Mouse (Mus musculus): Measurements from ENCODE around the gene Fam178b. TPM values are rescaled to one million over a fixed set of nuclear protein-coding genes. Genes with fewer than 3 reads are reported as not detected.
"Not testable (repeated sequence)": the region's sequence is repeated elsewhere in the genome, so short reads cannot be mapped to it uniquely, and the experiment has no call there.

Gene Fam178b
- polyA plus RNA-seq, 1 experiment from 2014 or later, result not detected

DNA sequence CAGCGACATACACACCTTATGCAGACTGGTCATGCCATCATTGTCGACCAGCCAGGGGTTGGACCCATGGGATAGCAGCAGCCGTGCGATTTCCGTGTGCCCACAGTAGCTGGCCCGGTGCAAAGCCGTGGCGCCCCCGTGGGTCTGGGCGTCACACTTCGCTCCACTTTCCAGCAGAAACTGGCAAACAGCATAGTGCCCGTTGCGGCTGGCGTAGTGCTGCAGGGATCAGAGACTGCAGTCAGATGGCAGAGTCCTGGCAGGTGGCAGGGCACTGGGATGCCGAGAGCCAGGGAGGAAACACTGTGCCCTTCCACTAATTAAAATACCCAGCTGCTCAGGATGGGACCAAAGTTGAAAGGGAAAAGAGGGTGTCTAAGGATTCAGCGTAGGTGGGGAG, 141.1 kb downstream of the Fam178b start:
- no peaks in the 10 kb centered on the region for H3K36me3 ChIP-seq (ENCODE audit: control insufficient read depth, insufficient read depth, low read length)
- H3K4me3 ChIP-seq (ENCODE audit: low read depth, low read length), result no peak overlapping the region
- no peak overlapping the region for H3K9ac ChIP-seq (ENCODE audit: low read length)
- H3K4me2 ChIP-seq (ENCODE audit: low read depth, low read length, severe bottlenecking), result no peak overlapping the region
- H3K4me1 ChIP-seq (replicated peaks; ENCODE audit: control insufficient read depth, insufficient read depth, low read length), result peaks cover 7% of the 10 kb centered on the region; the same call in 1 of the 2 replicates
- no peaks in the 10 kb centered on the region for H3K27me3 ChIP-seq (ENCODE audit: control insufficient read depth, insufficient read depth, low read length)
- 95% methylated on average over 16 of the region's 16 CpGs for WGBS
- no peak overlapping the region for H3K27ac ChIP-seq (ENCODE audit: low read depth, low read length)
- no peaks in the 10 kb centered on the region for H3K9me3 ChIP-seq (ENCODE audit: control insufficient read depth, low read length)
- ATAC-seq (replicated peaks; ENCODE audit: low FRiP score) (no peak), DNase-seq (ENCODE audit: low spot score) (no peak)

DNA sequence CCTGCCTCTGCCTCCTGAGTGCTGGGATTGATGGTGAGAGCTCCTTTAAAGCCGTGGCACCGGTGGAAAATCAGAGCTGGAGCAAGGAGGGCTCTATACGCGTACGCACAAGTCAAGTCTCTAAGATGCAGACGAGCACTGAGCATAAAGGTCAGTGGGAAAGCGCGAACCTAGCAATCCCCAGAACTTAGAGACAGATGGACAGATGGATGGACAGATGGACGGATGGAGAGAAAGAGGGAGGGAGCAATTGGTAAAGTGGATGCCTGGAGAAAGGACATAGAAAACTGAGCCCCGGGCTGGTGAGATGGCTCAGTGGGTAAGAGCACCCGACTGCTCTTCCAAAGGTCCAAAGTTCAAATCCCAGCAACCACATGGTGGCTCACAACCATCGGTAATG, 142.2 kb downstream of the Fam178b start:
- 96% methylated on average over 12 of the region's 12 CpGs for WGBS
- H3K9ac ChIP-seq (ENCODE audit: low read length), result no peak overlapping the region
- no peak overlapping the region for H3K27ac ChIP-seq (ENCODE audit: low read depth, low read length)
- 0 out of 2 replicates have a peak, but pooled peaks cover 2% of the 10 kb centered on the region for H3K4me1 ChIP-seq (replicated peaks; ENCODE audit: control insufficient read depth, insufficient read depth, low read length)
- no peaks in the 10 kb centered on the region for H3K27me3 ChIP-seq (ENCODE audit: control insufficient read depth, insufficient read depth, low read length)
- ATAC-seq (replicated peaks; ENCODE audit: low FRiP score), result no peak
- no peaks in the 10 kb centered on the region for H3K36me3 ChIP-seq (ENCODE audit: control insufficient read depth, insufficient read depth, low read length)
- no peaks in the 10 kb centered on the region for H3K9me3 ChIP-seq (ENCODE audit: control insufficient read depth, low read length)
- no peak overlapping the region for H3K4me3 ChIP-seq (ENCODE audit: low read depth, low read length)
- no peak for DNase-seq (ENCODE audit: low spot score)
- H3K4me2 ChIP-seq (ENCODE audit: low read depth, low read length, severe bottlenecking), result no peak overlapping the region

DNA sequence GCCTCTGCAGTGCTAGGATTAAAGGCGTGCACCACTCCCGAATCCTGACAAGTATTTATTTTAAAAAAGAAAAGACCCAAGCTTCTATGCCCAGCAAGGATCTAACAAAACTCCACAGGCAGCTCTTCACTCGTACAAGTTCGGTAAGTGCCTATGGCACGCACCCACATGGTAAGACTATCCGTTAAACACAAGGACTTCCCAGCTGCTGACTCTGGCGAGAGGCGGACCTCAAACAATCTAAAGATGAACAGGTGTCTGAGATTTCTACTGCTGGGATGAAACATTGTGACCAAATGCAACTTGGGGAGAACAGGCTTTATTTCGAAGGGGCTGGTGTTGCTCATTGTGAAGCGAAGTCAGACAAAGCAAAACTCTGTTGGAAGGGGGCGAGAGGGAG, 142.9 kb downstream of the Fam178b start:
- DNase-seq (ENCODE audit: low spot score), result no peak
- no peak overlapping the region for H3K27ac ChIP-seq (ENCODE audit: low read depth, low read length)
- no peak overlapping the region for H3K4me3 ChIP-seq (ENCODE audit: low read depth, low read length)
- no peak for ATAC-seq (replicated peaks; ENCODE audit: low FRiP score)
- WGBS, result 88% methylated on average over 11 of the region's 11 CpGs
- H3K4me1 ChIP-seq (replicated peaks; ENCODE audit: control insufficient read depth, insufficient read depth, low read length), result no peaks in the 10 kb centered on the region
- no peaks in the 10 kb centered on the region for H3K36me3 ChIP-seq (ENCODE audit: control insufficient read depth, insufficient read depth, low read length)
- H3K27me3 ChIP-seq (ENCODE audit: control insufficient read depth, insufficient read depth, low read length), result no peaks in the 10 kb centered on the region
- H3K4me2 ChIP-seq (ENCODE audit: low read depth, low read length, severe bottlenecking), result no peak overlapping the region
- no peaks in the 10 kb centered on the region for H3K9me3 ChIP-seq (ENCODE audit: control insufficient read depth, low read length)
- H3K9ac ChIP-seq (ENCODE audit: low read length), result no peak overlapping the region

DNA sequence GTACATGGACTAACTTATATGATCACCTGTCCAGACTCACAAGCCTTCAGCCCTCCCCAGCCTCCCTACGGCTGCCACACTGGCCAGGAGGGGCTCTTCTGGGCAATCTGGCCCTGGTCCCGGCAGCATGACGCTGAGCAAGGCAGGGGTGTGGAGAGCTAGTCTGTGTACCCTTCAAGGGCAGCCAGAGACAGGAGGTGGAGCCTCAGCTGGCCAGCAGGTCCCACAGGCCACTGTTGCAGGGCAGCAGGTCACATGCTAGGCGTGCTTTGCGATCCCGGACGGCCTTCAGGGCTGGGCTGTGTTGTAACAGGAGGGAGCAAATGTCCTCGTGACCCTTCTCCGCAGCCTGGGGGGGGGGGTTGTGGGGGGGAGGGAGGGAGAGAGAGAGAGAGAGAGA, 143.8 kb downstream of the Fam178b start, which contains the start of gene Gm42417:
TSS of gene Gm42417 (minus strand) at position 244 of the 400 bp plus-strand sequence.
- H3K4me1 ChIP-seq (replicated peaks; ENCODE audit: control insufficient read depth, insufficient read depth, low read length), result no peaks in the 10 kb centered on the region
- no peak within 1 kb of the TSS for H3K9ac ChIP-seq (ENCODE audit: low read length)
- H3K36me3 ChIP-seq (ENCODE audit: control insufficient read depth, insufficient read depth, low read length), result no peaks in the 10 kb centered on the region
- H3K27me3 ChIP-seq (ENCODE audit: control insufficient read depth, insufficient read depth, low read length), result no peaks in the 10 kb centered on the region
- no peak within 1 kb of the TSS for H3K27ac ChIP-seq (ENCODE audit: low read depth, low read length)
- DNase-seq (ENCODE audit: low spot score), result no peak
- H3K9me3 ChIP-seq (ENCODE audit: control insufficient read depth, low read length), result no peaks in the 10 kb centered on the region
- H3K4me3 ChIP-seq (ENCODE audit: low read depth, low read length), result no peak within 1 kb of the TSS
- WGBS, result 65% methylated on average over 9 of the region's 9 CpGs
- H3K4me2 ChIP-seq (ENCODE audit: low read depth, low read length, severe bottlenecking), result no peak within 1 kb of the TSS
- no peak for ATAC-seq (replicated peaks; ENCODE audit: low FRiP score)

DNA sequence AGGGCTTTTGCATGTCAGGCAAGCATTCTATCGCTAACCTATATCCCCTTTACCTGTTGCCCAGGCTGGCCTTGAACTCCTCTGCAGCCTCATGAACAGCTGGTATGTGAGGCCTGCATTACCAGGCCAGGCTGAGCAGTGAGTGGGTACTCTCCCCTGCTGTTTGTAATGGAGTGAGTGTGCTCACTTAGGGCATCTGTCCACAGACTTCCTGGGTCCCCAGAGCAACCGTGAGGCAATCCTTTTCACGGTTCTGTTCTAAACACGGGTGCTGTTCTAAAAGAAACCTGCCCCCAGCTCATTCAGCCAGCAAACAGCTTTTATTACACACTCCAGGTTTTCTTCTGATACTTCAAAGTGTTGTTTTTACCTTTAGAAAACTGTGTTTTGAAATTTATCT, 144.3 kb downstream of the Fam178b start:
- no peak overlapping the region for H3K4me3 ChIP-seq (ENCODE audit: low read depth, low read length)
- 88% methylated on average over 4 of the region's 4 CpGs for WGBS
- no peak for DNase-seq (ENCODE audit: low spot score)
- no peaks in the 10 kb centered on the region for H3K27me3 ChIP-seq (ENCODE audit: control insufficient read depth, insufficient read depth, low read length)
- no peak overlapping the region for H3K27ac ChIP-seq (ENCODE audit: low read depth, low read length)
- no peaks in the 10 kb centered on the region for H3K4me1 ChIP-seq (replicated peaks; ENCODE audit: control insufficient read depth, insufficient read depth, low read length)
- no peak overlapping the region for H3K9ac ChIP-seq (ENCODE audit: low read length)
- no peak overlapping the region for H3K4me2 ChIP-seq (ENCODE audit: low read depth, low read length, severe bottlenecking)
- no peaks in the 10 kb centered on the region for H3K9me3 ChIP-seq (ENCODE audit: control insufficient read depth, low read length)
- ATAC-seq (replicated peaks; ENCODE audit: low FRiP score), result no peak
- no peaks in the 10 kb centered on the region for H3K36me3 ChIP-seq (ENCODE audit: control insufficient read depth, insufficient read depth, low read length)

DNA sequence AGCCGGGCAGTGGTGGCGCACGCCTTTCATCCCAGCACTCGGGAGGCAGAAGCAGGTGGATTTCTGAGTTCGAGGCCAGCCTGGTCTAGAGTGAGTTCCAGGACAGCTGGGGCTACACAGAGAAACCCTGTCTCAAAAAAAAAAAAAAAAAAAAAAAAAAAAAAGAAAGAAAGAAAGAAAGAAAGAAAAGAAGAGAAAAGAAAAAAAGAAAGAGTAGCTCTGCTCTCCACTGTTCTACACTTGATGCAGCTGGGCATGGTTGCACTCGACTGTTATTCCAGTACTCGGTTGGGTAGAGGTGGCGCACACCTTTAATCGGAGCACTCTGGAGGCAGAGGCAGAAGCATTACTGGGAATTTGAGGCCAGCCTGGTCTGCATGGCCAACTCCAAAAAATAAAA, 146.2 kb downstream of the Fam178b start, which contains the start of gene Ankrd23:
TSS of gene Ankrd23 (minus strand) at position 101 of the 400 bp plus-strand sequence.
- WGBS, result 94% methylated on average over 9 of the region's 9 CpGs
- not testable (repeated sequence) for DNase-seq (ENCODE audit: low spot score); H3K4me2 ChIP-seq (ENCODE audit: low read depth, low read length, severe bottlenecking); H3K9ac ChIP-seq (ENCODE audit: low read length); H3K4me1 ChIP-seq (replicated peaks; ENCODE audit: control insufficient read depth, insufficient read depth, low read length); ATAC-seq (replicated peaks; ENCODE audit: low FRiP score); H3K27me3 ChIP-seq (ENCODE audit: control insufficient read depth, insufficient read depth, low read length); H3K9me3 ChIP-seq (ENCODE audit: control insufficient read depth, low read length); H3K4me3 ChIP-seq (ENCODE audit: low read depth, low read length); H3K36me3 ChIP-seq (ENCODE audit: control insufficient read depth, insufficient read depth, low read length); H3K27ac ChIP-seq (ENCODE audit: low read depth, low read length)

DNA sequence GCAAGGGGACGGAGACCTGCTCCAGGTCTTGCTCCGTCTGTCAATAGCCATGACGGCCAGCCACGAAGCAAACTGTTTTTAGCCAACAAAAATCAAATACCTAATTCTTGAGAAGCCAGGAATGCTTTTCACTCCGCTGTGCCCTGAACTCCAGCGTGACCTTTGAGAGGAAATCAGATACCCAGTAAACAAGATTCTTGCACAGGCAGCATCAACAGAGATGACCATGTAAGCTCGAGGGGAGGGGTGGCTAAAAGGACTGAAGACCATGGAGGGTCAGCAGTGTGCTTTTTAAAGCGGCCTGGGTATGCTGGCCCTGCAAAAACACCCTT, 146.6 kb downstream of the Fam178b start:
- DNase-seq (ENCODE audit: low spot score) (no peak), ATAC-seq (replicated peaks; ENCODE audit: low FRiP score) (no peak)
- Histone ChIP-seq H3K9ac (ENCODE audit: low read length) (no peak overlapping the region), H3K27me3 (ENCODE audit: control insufficient read depth, insufficient read depth, low read length) (no peaks in the 10 kb centered on the region), H3K4me3 (ENCODE audit: low read depth, low read length) (no peak overlapping the region), H3K36me3 (ENCODE audit: control insufficient read depth, insufficient read depth, low read length) (no peaks in the 10 kb centered on the region), H3K4me1 (replicated peaks; ENCODE audit: control insufficient read depth, insufficient read depth, low read length) (no peaks in the 10 kb centered on the region), H3K27ac (ENCODE audit: low read depth, low read length) (no peak overlapping the region), H3K9me3 (ENCODE audit: control insufficient read depth, low read length) (no peaks in the 10 kb centered on the region), H3K4me2 (ENCODE audit: low read depth, low read length, severe bottlenecking) (no peak overlapping the region)
- WGBS, result 82% methylated on average over 8 of the region's 8 CpGs

DNA sequence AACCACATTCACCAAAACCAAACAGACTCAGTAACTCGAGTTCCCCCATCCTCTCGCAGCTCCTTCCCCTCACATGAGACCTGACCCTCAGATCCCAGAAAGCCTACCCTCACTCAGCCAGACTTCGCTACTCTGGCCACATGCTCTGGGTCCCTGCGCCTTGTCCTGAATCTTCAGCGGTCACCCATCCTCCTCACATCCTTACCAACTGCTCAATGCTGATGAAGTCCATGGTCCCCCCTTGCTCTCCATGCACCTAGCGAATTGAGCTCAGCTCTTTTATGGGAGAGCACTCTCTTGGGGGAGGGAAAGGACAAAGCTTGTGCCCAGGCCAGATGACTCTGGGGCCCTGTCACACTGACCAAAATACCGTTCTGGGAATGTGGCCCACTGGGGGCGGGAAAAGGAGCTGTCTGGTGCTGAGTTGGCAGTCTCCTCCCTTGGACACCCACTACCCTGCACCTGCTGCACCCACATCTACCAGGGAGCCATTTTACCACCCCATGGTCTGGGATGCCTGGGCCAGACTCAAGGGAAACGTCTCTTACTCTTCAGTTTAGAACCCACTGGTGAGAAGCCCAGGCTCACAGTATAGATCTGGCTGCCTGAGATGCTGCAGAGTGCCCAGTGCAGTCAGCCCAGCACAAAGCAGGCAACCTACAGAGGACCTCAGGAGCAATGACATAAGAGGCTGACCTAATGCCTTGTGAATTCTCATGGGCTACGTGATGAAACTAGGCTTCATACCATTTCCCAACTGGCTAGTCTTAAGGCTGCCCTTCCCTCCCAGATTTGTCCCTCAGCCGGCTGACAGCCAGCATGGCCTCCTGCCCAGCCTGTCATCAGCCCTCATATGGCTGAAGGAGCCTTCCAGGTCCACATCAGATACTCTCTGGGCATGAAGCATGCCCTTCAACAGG, 147.2 kb downstream of the Fam178b start:
- WGBS, result 89% methylated on average over 11 of the region's 11 CpGs
- H3K9ac ChIP-seq (ENCODE audit: low read length), result no peak overlapping the region
- H3K4me3 ChIP-seq (ENCODE audit: low read depth, low read length), result no peak overlapping the region
- H3K27me3 ChIP-seq (ENCODE audit: control insufficient read depth, insufficient read depth, low read length), result no peaks in the 10 kb centered on the region
- no peaks in the 10 kb centered on the region for H3K9me3 ChIP-seq (ENCODE audit: control insufficient read depth, low read length)
- ATAC-seq (replicated peaks; ENCODE audit: low FRiP score) (no peak), DNase-seq (ENCODE audit: low spot score) (no peak)
- H3K36me3 ChIP-seq (ENCODE audit: control insufficient read depth, insufficient read depth, low read length), result no peaks in the 10 kb centered on the region
- H3K4me1 ChIP-seq (replicated peaks; ENCODE audit: control insufficient read depth, insufficient read depth, low read length), result no peaks in the 10 kb centered on the region
- H3K4me2 ChIP-seq (ENCODE audit: low read depth, low read length, severe bottlenecking), result no peak overlapping the region
- H3K27ac ChIP-seq (ENCODE audit: low read depth, low read length), result no peak overlapping the region

DNA sequence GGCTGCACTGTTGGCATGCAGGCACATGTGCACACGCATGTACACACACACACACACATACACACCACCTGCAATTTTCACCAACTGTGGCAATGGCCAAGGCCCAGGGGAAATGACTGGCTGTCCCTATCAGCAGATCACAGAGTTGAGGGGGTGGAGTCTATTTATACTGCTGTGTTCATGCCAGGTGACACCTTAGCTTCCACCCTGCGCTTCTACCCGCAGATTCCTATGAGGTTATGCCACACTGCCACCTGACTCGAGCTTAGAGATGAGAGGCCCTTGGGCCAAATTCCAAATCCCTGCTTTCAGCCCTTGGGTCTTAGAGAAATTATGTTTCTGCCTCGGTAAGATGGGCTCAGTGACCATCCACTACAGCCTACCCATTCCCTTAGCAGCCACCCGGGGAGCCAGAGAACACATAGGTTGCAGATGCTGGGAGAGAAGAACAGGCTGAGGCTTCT, 148.4 kb downstream of the Fam178b start:
- H3K27me3 ChIP-seq (ENCODE audit: control insufficient read depth, insufficient read depth, low read length), result no peaks in the 10 kb centered on the region
- ATAC-seq (replicated peaks; ENCODE audit: low FRiP score) (no peak), DNase-seq (ENCODE audit: low spot score) (no peak)
- H3K4me3 ChIP-seq (ENCODE audit: low read depth, low read length), result no peak overlapping the region
- no peak overlapping the region for H3K27ac ChIP-seq (ENCODE audit: low read depth, low read length)
- no peak overlapping the region for H3K9ac ChIP-seq (ENCODE audit: low read length)
- 80% methylated on average over 6 of the region's 6 CpGs for WGBS
- H3K9me3 ChIP-seq (ENCODE audit: control insufficient read depth, low read length), result no peaks in the 10 kb centered on the region
- H3K4me1 ChIP-seq (replicated peaks; ENCODE audit: control insufficient read depth, insufficient read depth, low read length), result no peaks in the 10 kb centered on the region
- H3K36me3 ChIP-seq (ENCODE audit: control insufficient read depth, insufficient read depth, low read length), result no peaks in the 10 kb centered on the region
- no peak overlapping the region for H3K4me2 ChIP-seq (ENCODE audit: low read depth, low read length, severe bottlenecking)
